Mouse (Mus musculus): Measurements from ENCODE around the gene Hmcn1. TPM values are rescaled to one million over a fixed set of nuclear protein-coding genes. Genes with fewer than 3 reads are reported as not detected.

The Hmcn1 gene
- polyA plus RNA-seq, 1 experiment from 2014 or later: 8.9 TPM

GRCm38 (mm10) chr1:150877920-150878319 lies 115.3 kb downstream of the Hmcn1 start:
- Histone ChIP-seq H3K4me1 (ENCODE audit: control insufficient read depth, insufficient read depth, low read length) (no peaks in the 10 kb centered on the region), H3K36me3 (ENCODE audit: control insufficient read depth, insufficient read depth, low read length) (no peaks in the 10 kb centered on the region), H3K4me3 (ENCODE audit: low read depth, low read length) (no peak overlapping the region), H3K27ac (ENCODE audit: low read depth, low read length) (no peak overlapping the region), H3K4me2 (ENCODE audit: low read depth) (no peak overlapping the region), H3K9ac (ENCODE audit: low read length) (no peak overlapping the region), H3K27me3 (ENCODE audit: control insufficient read depth, insufficient read depth, low read length) (no peaks in the 10 kb centered on the region), H3K9me3 (ENCODE audit: control insufficient read depth, low read length) (no peaks in the 10 kb centered on the region)
- no peak for ATAC-seq (ENCODE audit: insufficient read depth, low FRiP score, low TSS enrichment)
- no peak for DNase-seq (ENCODE audit: low spot score)
- WGBS: 87% methylated on average over 4 of the region's 4 CpGs

- no peaks in the 10 kb centered on the region for H3K9me3 ChIP-seq (ENCODE audit: control insufficient read depth, low read length)
- no peak overlapping the region for H3K4me3 ChIP-seq (ENCODE audit: low read depth, low read length)
- H3K9ac ChIP-seq (ENCODE audit: low read length): no peak overlapping the region
- ATAC-seq (ENCODE audit: insufficient read depth, low FRiP score, low TSS enrichment) (no peak), DNase-seq (ENCODE audit: low spot score) (no peak)
- H3K4me1 ChIP-seq (ENCODE audit: control insufficient read depth, insufficient read depth, low read length): no peaks in the 10 kb centered on the region
- no peaks in the 10 kb centered on the region for H3K36me3 ChIP-seq (ENCODE audit: control insufficient read depth, insufficient read depth, low read length)
- no peak overlapping the region for H3K27ac ChIP-seq (ENCODE audit: low read depth, low read length)
- 81% methylated on average over 5 of the region's 5 CpGs for WGBS
- no peaks in the 10 kb centered on the region for H3K27me3 ChIP-seq (ENCODE audit: control insufficient read depth, insufficient read depth, low read length)
- H3K4me2 ChIP-seq (ENCODE audit: low read depth): no peak overlapping the region
Observed at GRCm38 (mm10) chr1:150874025-150874424, 119.2 kb downstream of the Hmcn1 start.

GRCm38 (mm10) chr1:150873231-150873630 lies 120.0 kb downstream of the Hmcn1 start:
- Histone ChIP-seq H3K36me3 (ENCODE audit: control insufficient read depth, insufficient read depth, low read length) (no peaks in the 10 kb centered on the region), H3K4me3 (ENCODE audit: low read depth, low read length) (no peak overlapping the region), H3K27ac (ENCODE audit: low read depth, low read length) (no peak overlapping the region), H3K27me3 (ENCODE audit: control insufficient read depth, insufficient read depth, low read length) (no peaks in the 10 kb centered on the region), H3K9me3 (ENCODE audit: control insufficient read depth, low read length) (no peaks in the 10 kb centered on the region), H3K4me1 (ENCODE audit: control insufficient read depth, insufficient read depth, low read length) (no peaks in the 10 kb centered on the region), H3K4me2 (ENCODE audit: low read depth) (no peak overlapping the region), H3K9ac (ENCODE audit: low read length) (no peak overlapping the region)
- DNase-seq (ENCODE audit: low spot score): no peak
- WGBS: 59% methylated on average over 6 of the region's 6 CpGs
- ATAC-seq (ENCODE audit: insufficient read depth, low FRiP score, low TSS enrichment): no peak

- H3K9ac ChIP-seq (ENCODE audit: low read length): no peak overlapping the region
- H3K4me3 ChIP-seq (ENCODE audit: low read depth, low read length): no peak overlapping the region
- 87% methylated on average over 3 of the region's 3 CpGs for WGBS
- H3K36me3 ChIP-seq (ENCODE audit: control insufficient read depth, insufficient read depth, low read length): no peaks in the 10 kb centered on the region
- no peaks in the 10 kb centered on the region for H3K27me3 ChIP-seq (ENCODE audit: control insufficient read depth, insufficient read depth, low read length)
- DNase-seq (ENCODE audit: low spot score): no peak
- H3K9me3 ChIP-seq (ENCODE audit: control insufficient read depth, low read length): no peaks in the 10 kb centered on the region
- H3K27ac ChIP-seq (ENCODE audit: low read depth, low read length): no peak overlapping the region
- ATAC-seq (ENCODE audit: insufficient read depth, low FRiP score, low TSS enrichment): no peak
- no peaks in the 10 kb centered on the region for H3K4me1 ChIP-seq (ENCODE audit: control insufficient read depth, insufficient read depth, low read length)
- H3K4me2 ChIP-seq (ENCODE audit: low read depth): no peak overlapping the region
Observed at GRCm38 (mm10) chr1:150872105-150872504, 121.1 kb downstream of the Hmcn1 start.

GRCm38 (mm10) chr1:150869189-150869588 lies 124.0 kb downstream of the Hmcn1 start:
- no peaks in the 10 kb centered on the region for H3K27me3 ChIP-seq (ENCODE audit: control insufficient read depth, insufficient read depth, low read length)
- no peaks in the 10 kb centered on the region for H3K9me3 ChIP-seq (ENCODE audit: control insufficient read depth, low read length)
- H3K4me3 ChIP-seq (ENCODE audit: low read depth, low read length): no peak overlapping the region
- H3K4me1 ChIP-seq (ENCODE audit: control insufficient read depth, insufficient read depth, low read length): no peaks in the 10 kb centered on the region
- no peak overlapping the region for H3K4me2 ChIP-seq (ENCODE audit: low read depth)
- no peak overlapping the region for H3K27ac ChIP-seq (ENCODE audit: low read depth, low read length)
- no peak for ATAC-seq (ENCODE audit: insufficient read depth, low FRiP score, low TSS enrichment)
- no peak overlapping the region for H3K9ac ChIP-seq (ENCODE audit: low read length)
- no peaks in the 10 kb centered on the region for H3K36me3 ChIP-seq (ENCODE audit: control insufficient read depth, insufficient read depth, low read length)
- DNase-seq (ENCODE audit: low spot score): no peak

- 84% methylated on average over 5 of the region's 5 CpGs for WGBS
- no peak overlapping the region for H3K4me3 ChIP-seq (ENCODE audit: low read depth, low read length)
Observed at GRCm38 (mm10) chr1:150866615-150867014, 126.6 kb downstream of the Hmcn1 start.

GRCm38 (mm10) chr1:150857779-150858178 lies 135.5 kb downstream of the Hmcn1 start:
- no peak overlapping the region for H3K9ac ChIP-seq (ENCODE audit: low read length)
- DNase-seq (ENCODE audit: low spot score) (no peak), ATAC-seq (ENCODE audit: insufficient read depth, low FRiP score, low TSS enrichment) (no peak)
- WGBS: 70% methylated on average over 2 of the region's 2 CpGs
- H3K4me3 ChIP-seq (ENCODE audit: low read depth, low read length): no peak overlapping the region
- H3K4me1 ChIP-seq (ENCODE audit: control insufficient read depth, insufficient read depth, low read length): no peaks in the 10 kb centered on the region
- no peaks in the 10 kb centered on the region for H3K9me3 ChIP-seq (ENCODE audit: control insufficient read depth, low read length)
- no peak overlapping the region for H3K27ac ChIP-seq (ENCODE audit: low read depth, low read length)
- no peak overlapping the region for H3K4me2 ChIP-seq (ENCODE audit: low read depth)
- no peaks in the 10 kb centered on the region for H3K36me3 ChIP-seq (ENCODE audit: control insufficient read depth, insufficient read depth, low read length)
- no peaks in the 10 kb centered on the region for H3K27me3 ChIP-seq (ENCODE audit: control insufficient read depth, insufficient read depth, low read length)

More at GRCm38 (mm10) chr1:150866615-150867014, 126.6 kb downstream of the Hmcn1 start:
- no peaks in the 10 kb centered on the region for H3K4me1 ChIP-seq (ENCODE audit: control insufficient read depth, insufficient read depth, low read length)
- no peaks in the 10 kb centered on the region for H3K27me3 ChIP-seq (ENCODE audit: control insufficient read depth, insufficient read depth, low read length)
- ATAC-seq (ENCODE audit: insufficient read depth, low FRiP score, low TSS enrichment): no peak
- H3K9me3 ChIP-seq (ENCODE audit: control insufficient read depth, low read length): no peaks in the 10 kb centered on the region
- no peaks in the 10 kb centered on the region for H3K36me3 ChIP-seq (ENCODE audit: control insufficient read depth, insufficient read depth, low read length)
- no peak overlapping the region for H3K27ac ChIP-seq (ENCODE audit: low read depth, low read length)
- H3K4me2 ChIP-seq (ENCODE audit: low read depth): no peak overlapping the region
- no peak overlapping the region for H3K9ac ChIP-seq (ENCODE audit: low read length)
- no peak for DNase-seq (ENCODE audit: low spot score)

- no peak for DNase-seq (ENCODE audit: low spot score)
- WGBS: 85% methylated on average over 6 of the region's 6 CpGs
- no peak for ATAC-seq (ENCODE audit: insufficient read depth, low FRiP score, low TSS enrichment)
Observed at GRCm38 (mm10) chr1:150833448-150833847, 159.8 kb downstream of the Hmcn1 start.

GRCm38 (mm10) chr1:150829851-150830250 lies 163.4 kb downstream of the Hmcn1 start:
- ATAC-seq (ENCODE audit: insufficient read depth, low FRiP score, low TSS enrichment): no peak
- no peaks in the 10 kb centered on the region for H3K27me3 ChIP-seq (ENCODE audit: control insufficient read depth, insufficient read depth, low read length)
- no peak for DNase-seq (ENCODE audit: low spot score)
- no peak overlapping the region for H3K9ac ChIP-seq (ENCODE audit: low read length)
- no peaks in the 10 kb centered on the region for H3K4me1 ChIP-seq (ENCODE audit: control insufficient read depth, insufficient read depth, low read length)
- WGBS: 70% methylated on average over 7 of the region's 7 CpGs
- H3K9me3 ChIP-seq (ENCODE audit: control insufficient read depth, low read length): no peaks in the 10 kb centered on the region
- no peak overlapping the region for H3K4me3 ChIP-seq (ENCODE audit: low read depth, low read length)
- no peaks in the 10 kb centered on the region for H3K36me3 ChIP-seq (ENCODE audit: control insufficient read depth, insufficient read depth, low read length)
- no peak overlapping the region for H3K27ac ChIP-seq (ENCODE audit: low read depth, low read length)
- H3K4me2 ChIP-seq (ENCODE audit: low read depth): no peak overlapping the region

More at GRCm38 (mm10) chr1:150833448-150833847, 159.8 kb downstream of the Hmcn1 start:
- Histone ChIP-seq H3K9ac (ENCODE audit: low read length) (no peak overlapping the region), H3K9me3 (ENCODE audit: control insufficient read depth, low read length) (no peaks in the 10 kb centered on the region), H3K27me3 (ENCODE audit: control insufficient read depth, insufficient read depth, low read length) (no peaks in the 10 kb centered on the region), H3K36me3 (ENCODE audit: control insufficient read depth, insufficient read depth, low read length) (no peaks in the 10 kb centered on the region), H3K4me2 (ENCODE audit: low read depth) (no peak overlapping the region), H3K27ac (ENCODE audit: low read depth, low read length) (no peak overlapping the region), H3K4me1 (ENCODE audit: control insufficient read depth, insufficient read depth, low read length) (no peaks in the 10 kb centered on the region), H3K4me3 (ENCODE audit: low read depth, low read length) (no peak overlapping the region)

Data from neural tube, embryonic 11.5 days (tissue).